Mouse (Mus musculus): ENCODE results near the gene Uck2. TPM values are rescaled to one million over a fixed set of nuclear protein-coding genes. Genes with fewer than 3 reads are reported as not detected.

Uck2 gene
- 10 to 100 TPM; 18.6 to 31.8 TPM for polyA plus RNA-seq (2017; shearing (Covaris generic))

- no peak for ATAC-seq
These were observed at the start of gene Uck2 for GRCm38 (mm10) chr1:167285320-167285355. TSS of gene Uck2 (minus strand) at chr1:167285320.

GRCm38 (mm10) chr1:167331106-167331505 is 46.0 kb upstream of the Uck2 start:
- no peak for ATAC-seq

GRCm38 (mm10) chr1:167328776-167329175 is 43.7 kb upstream of the Uck2 start:
- ATAC-seq = no peak

- ATAC-seq = no peak
These were observed 36.6 kb upstream of the Uck2 start for GRCm38 (mm10) chr1:167321691-167322090.

GRCm38 (mm10) chr1:167313220-167313619 is 28.1 kb upstream of the Uck2 start:
- ATAC-seq = no peak

- no peak for ATAC-seq
These were observed 27.2 kb upstream of the Uck2 start for GRCm38 (mm10) chr1:167312367-167312766.

GRCm38 (mm10) chr1:167308261-167309054 is 23.3 kb upstream of the Uck2 start, which contains the start of gene Tmco1:
TSS of gene Tmco1 (plus strand) at chr1:167308378.
- peak; percentile 98 for ATAC-seq

- no peak for ATAC-seq
These were observed 22.6 kb upstream of the Uck2 start for GRCm38 (mm10) chr1:167307674-167308073.

GRCm38 (mm10) chr1:167306451-167307240 is 21.5 kb upstream of the Uck2 start:
- peak; percentile 43 for ATAC-seq

GRCm38 (mm10) chr1:167305501-167306137 is 20.5 kb upstream of the Uck2 start:
- ATAC-seq = no peak

- no peak for ATAC-seq
These were observed 15.0 kb upstream of the Uck2 start for GRCm38 (mm10) chr1:167300122-167300521.

GRCm38 (mm10) chr1:167295679-167296402 is 10.7 kb upstream of the Uck2 start:
- no peak for ATAC-seq

- ATAC-seq = no peak
These were observed 7.3 kb upstream of the Uck2 start for GRCm38 (mm10) chr1:167292447-167292846.

GRCm38 (mm10) chr1:167291610-167292009 is 6.5 kb upstream of the Uck2 start:
- ATAC-seq = no peak

GRCm38 (mm10) chr1:167290263-167290592 is 5.1 kb upstream of the Uck2 start:
- no peak for ATAC-seq

- no peak for ATAC-seq
These were observed 4.6 kb upstream of the Uck2 start for GRCm38 (mm10) chr1:167289567-167290262.

- ATAC-seq = no peak
These were observed 3.8 kb upstream of the Uck2 start for GRCm38 (mm10) chr1:167288665-167289538.

GRCm38 (mm10) chr1:167287156-167287555 is 2.0 kb upstream of the Uck2 start:
- ATAC-seq = no peak

- no peak for ATAC-seq
These were observed 236 bp upstream of the Uck2 start for GRCm38 (mm10) chr1:167285356-167285755.

- ATAC-seq = peak; percentile 54
These were observed 242 bp downstream of the Uck2 start for GRCm38 (mm10) chr1:167284837-167285319.

GRCm38 (mm10) chr1:167284258-167284836 is 773 bp downstream of the Uck2 start:
- ATAC-seq = peak; percentile 44

Measured in activated CD4-positive, CD25-positive, alpha-beta regulatory T cell, adult 4 months (primary cell).